Mouse (Mus musculus) monocyte, adult 2 months (primary cell): ENCODE results near the gene Myof.
A peak's percentile ranks its signal among the peaks of the same experiment; 100 is the strongest.

Source experiments
- DNase-seq, 2 experiments: peaks; one replicate each; pipeline ENCODE4 v3.0.0; 2022; ENCODE audit warnings: low spot score in 2 of 2, low read depth in 1 of 2

Myof gene

DNA sequence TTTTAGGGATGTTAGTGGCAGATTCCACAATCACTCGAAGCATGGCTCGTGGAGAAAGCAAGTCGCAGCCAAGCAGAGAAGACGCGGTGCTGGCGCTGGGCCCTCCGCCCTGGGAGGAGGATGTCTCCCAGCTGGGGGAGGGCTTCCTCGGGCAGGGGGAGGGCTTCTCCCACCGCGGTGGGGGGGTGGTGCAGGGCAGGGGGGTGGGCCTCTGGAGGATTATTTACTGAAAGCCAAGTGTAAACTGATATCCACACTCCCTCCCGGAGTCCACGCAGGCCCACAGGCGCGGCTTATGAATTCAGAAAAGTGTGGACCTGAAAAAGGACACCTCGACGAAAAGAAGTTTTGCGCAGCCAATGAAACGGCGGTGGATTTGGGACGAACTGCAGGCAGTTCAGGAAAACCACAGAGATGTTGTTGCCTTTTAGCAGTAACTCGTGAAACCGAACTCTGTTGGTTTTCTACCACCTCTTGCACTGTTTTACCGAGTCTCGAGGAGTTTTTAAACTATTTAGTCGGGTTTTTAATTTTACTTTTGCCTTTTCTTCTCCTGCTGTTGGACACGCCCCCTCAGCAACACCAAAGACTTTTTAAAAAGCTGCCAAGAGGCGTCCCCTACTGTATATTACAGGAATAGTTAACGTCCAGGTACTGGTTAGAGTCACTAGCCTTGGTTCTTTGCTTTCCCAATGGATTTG, at the start of gene Myof:
Gene Myof, minus strand, starts transcription at position 297 of the 701 bp plus-strand sequence.
- no peak for DNase-seq

GRCm38 (mm10) chr19:38091512-38091985, 48.2 kb upstream of the Myof start:
- peak in 1 of 2 experiments; percentile 14 for DNase-seq

DNA sequence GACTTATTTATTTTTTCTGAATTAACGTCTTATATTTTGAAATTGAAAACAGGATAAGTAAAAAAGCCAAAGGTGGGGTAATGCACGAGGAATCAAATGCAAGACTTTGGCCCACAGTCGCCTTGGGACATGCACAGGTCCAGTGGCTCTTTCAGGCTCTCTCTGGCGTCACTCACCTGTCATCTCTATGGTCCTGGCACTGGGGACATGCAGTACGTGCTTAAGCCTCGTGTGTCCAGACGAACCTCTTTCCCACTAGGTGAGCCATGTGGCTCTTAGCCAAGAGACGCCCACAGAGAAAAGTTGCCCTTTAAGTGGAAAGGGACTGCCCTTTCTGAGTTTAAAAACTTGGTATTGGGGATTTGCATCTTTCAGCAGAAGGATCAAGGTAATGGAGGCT, 46.0 kb upstream of the Myof start:
- DNase-seq, result no peak

- no peak for DNase-seq
Observed at GRCm38 (mm10) chr19:38086948-38087551, 43.7 kb upstream of the Myof start.

- DNase-seq, result no peak
Observed at GRCm38 (mm10) chr19:38085841-38086240, 42.5 kb upstream of the Myof start.

DNA sequence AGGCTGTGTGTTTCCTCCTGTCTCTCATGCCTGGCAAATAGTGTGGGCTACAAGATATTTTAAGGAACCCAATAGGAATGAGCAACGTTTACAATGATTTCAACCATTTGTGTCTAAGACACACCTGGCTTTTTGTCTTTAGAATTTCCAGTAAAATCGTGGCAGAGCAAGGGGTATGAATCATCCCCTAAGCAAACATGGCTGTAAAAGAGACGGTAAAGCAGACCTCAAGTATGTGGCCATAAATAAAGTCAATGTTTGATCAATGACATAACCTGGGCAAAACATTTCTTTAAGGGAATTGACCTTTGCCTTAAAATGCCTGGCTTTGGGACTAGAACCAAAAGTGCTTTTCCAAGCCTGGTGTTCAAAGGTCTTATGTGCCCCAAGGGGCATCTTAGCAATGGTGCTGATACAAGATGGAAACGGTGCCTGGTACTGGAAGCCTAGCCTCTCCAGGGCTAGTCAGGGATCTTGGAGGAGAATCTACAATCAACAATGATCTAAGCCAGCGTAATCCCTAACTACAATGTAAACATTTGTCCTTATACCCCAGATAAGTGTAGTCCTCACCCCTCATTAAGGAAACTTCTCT, 39.7 kb upstream of the Myof start:
- no peak for DNase-seq

- DNase-seq, result no peak
Observed at GRCm38 (mm10) chr19:38081361-38081760, 38.0 kb upstream of the Myof start.

DNA sequence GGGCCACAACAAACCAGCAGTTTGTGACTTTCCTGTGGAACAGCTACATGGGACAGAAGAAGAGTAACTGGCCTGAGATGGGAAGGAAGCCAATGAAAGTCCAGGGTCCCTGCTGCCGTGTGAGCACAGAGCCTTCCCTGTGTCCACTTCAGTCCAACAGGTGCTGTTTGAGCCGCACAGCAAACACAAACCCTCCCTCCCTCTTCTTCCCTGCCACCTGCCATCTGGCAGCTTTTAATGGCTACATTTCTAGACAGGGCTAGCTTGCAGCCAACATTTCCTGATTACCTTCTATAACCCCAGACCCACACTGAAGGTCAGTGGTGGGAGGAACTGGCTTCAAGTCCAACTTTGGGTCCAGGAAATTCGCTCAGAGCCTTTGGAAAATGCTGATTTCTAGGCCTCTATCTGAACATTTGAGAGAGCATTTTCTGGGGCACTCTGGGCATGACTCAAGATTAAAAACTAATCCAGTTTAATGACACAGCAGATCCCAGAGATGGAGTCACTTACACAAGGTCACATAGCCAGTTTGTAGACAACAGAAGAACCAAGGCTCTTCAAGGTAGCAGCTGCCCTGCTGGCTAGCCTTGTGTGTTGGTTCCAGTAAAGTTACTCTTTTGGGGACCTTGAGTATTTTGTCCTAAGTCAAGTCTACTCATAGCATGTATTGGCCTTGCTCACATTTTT, 34.6 kb upstream of the Myof start:
- no peak for DNase-seq

GRCm38 (mm10) chr19:38076251-38076650, 32.9 kb upstream of the Myof start:
- DNase-seq, result no peak

DNA sequence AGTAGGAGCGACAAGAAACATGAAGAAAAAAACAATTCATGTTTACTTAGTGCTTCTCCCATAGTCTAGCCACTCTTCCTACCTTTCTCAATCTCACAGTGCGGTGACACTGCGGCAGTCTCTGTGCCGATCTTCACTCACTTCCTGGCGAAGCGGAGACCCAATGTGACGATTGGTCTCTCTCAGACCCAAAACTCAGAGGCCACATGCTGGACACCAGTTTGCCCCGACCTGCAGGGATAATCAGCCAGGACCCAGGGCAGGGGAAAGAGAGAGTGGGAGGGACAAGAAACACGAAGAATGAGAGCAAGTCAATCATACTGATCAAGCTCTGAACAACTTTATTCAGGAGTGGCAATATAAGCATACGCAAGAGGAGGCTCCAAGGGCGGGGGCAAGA, 31.7 kb upstream of the Myof start:
- DNase-seq, result no peak

GRCm38 (mm10) chr19:38073226-38073625, 29.8 kb upstream of the Myof start:
- DNase-seq, result no peak

DNA sequence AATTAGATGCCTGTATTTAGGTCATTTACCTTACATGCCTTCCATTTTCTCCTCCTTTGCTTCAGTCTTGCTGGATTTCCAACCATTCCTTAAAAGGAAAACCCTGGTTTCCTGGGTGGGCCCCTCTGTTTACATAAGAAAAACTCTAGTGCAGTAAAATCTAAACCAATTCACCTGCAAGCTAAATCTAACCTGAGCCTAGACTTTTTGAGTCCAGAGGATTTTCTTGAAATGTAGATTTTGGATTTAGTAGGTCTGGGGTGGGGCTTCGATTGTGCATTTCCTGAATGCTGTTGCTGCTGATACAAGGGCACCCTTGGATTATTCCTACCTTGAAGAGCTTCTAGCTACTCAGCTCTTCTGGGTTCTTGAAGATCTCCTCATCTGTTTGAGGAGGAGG, 20.7 kb upstream of the Myof start:
- DNase-seq, result no peak

DNA sequence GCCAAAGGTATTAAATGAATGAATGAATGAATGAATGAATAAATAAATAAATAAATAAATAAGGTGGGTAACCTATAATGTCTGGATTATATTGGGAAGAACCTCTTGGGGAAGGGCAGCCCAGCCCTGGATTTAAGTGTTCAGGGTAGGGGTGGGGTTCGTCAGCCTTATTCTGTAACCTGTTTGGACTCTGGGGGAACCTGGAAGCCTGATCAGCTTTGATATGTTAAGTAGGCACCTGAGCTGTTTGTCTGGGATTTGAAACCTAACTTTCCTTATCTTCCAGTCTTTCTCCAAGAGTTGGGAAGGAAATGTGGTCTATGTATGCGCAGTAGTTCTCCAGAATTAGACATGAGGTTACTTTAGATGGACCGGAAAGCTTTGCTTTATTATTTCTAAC, 19.8 kb upstream of the Myof start:
- no peak for DNase-seq

- no peak for DNase-seq
Observed at GRCm38 (mm10) chr19:38056931-38057330, 13.6 kb upstream of the Myof start.

DNA sequence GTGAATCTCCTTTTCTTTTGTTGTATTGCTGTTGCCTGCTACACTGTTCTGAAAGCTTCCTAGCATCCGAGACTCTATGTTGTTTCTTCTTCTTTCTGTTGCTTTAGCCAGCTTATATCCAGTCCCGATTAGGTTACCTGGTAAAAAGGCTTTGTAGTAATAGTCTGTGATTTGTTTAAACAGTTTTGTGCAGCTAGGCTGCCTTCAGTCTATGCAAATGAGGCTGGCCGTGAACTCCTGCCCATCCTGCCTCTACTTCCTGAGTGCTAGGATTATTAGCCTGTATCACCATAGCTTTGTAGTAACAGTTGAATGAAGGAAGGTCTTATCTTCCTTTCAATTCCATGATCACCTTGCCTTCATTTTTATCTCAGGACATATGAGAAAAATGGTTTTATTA, 12.9 kb upstream of the Myof start:
- DNase-seq, result no peak

DNA sequence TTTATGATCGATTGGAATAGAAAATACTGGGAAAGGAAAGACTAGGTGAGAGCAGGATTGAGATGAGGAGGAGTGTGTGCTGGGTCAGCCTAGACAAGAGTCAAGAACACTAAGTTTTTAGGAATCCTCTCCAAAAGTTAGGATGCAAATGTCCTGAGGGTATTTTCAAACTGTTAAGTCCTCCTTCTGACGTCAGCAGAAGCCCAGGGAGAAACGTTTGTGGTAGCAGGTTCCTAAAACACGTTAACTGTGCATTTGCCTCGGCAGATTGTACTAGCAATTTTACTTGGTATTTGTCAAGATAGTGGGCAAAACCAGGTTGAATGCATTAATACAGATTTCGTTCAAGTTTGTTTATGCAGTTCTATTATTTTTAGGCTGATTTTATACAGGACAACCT, 12.4 kb upstream of the Myof start:
- DNase-seq, result no peak

GRCm38 (mm10) chr19:38054720-38055192, 11.4 kb upstream of the Myof start, which contains the start of gene Cep55:
Cep55 (plus strand) TSS chr19:38055011.
- DNase-seq, result peak; percentile 86 to 95

GRCm38 (mm10) chr19:38054149-38054719, 10.9 kb upstream of the Myof start:
- DNase-seq, result peak in 1 of 2 experiments; percentile 60

GRCm38 (mm10) chr19:38053227-38054041, 10.1 kb upstream of the Myof start:
- DNase-seq, result no peak

DNA sequence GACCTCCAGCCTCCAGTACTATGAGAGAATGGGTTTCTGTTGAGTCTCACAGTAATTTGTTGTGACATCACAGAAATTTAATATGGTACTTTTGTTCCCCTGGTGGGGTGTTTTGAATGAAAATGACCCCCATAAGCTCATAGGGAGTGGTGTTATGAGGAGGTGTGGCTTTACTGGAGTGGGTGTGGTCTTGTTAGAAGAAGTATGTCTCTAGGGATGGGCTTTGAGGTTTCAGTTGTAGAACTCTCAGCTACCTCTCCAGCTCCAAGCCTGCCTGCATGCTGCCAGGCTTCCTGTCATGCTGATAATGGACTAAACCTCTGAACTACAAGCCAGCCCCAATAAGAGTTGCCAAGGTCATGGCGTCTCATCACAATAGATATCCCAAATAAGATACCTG, 6.3 kb upstream of the Myof start:
- DNase-seq, result no peak
